Mouse (Mus musculus) heart, embryonic 14.5 days (tissue): Measurements from ENCODE around the gene Ryr3. TPM values are rescaled to one million over a fixed set of nuclear protein-coding genes. Genes with fewer than 3 reads are reported as not detected.

Experiments used
- ATAC-seq: fragments of 200-750 bp; cut with Nextera tagmentation; 2 replicates; pipeline ENCODE4 v1.8.0; 2017; ENCODE audit warnings: low read depth, moderate TSS enrichment; ENCODE audit not compliant: insufficient number of reproducible peaks, insufficient read depth, low FRiP score
- H3K27ac ChIP-seq, 2 experiments: fragments of 200-500 bp in 1 of 2; fragments of 300-500 bp in 1 of 2; sonication (generic) in 1 of 2; replicated peaks in 1 of 2; 2 replicates each; pipeline ENCODE4 v1.5.1; 2012 to 2014; ENCODE audit warnings: low read depth in 2 of 2, low read length in 2 of 2, control low read depth in 1 of 2, mild to moderate bottlenecking in 1 of 2, mixed read lengths in 1 of 2; ENCODE audit not compliant: control insufficient read depth in 1 of 2, insufficient read depth in 1 of 2
- H3K27me3 ChIP-seq: fragments of 300-500 bp; sonication (generic); 2 replicates; pipeline ENCODE4 v1.6.1; 2014; ENCODE audit warnings: mild to moderate bottlenecking, low read length, control low read depth; ENCODE audit not compliant: control insufficient read depth, insufficient read depth
- H3K36me3 ChIP-seq: fragments of 300-500 bp; sonication (generic); 2 replicates; pipeline ENCODE4 v1.6.1; 2014; ENCODE audit warnings: mild to moderate bottlenecking, control low read depth, low read length, mixed read lengths; ENCODE audit not compliant: control insufficient read depth, insufficient read depth
- H3K4me1 ChIP-seq, 2 experiments: fragments of 200-500 bp in 1 of 2; fragments of 300-500 bp in 1 of 2; sonication (generic) in 1 of 2; 2 replicates each; pipeline ENCODE4 v1.6.1; 2012 to 2014; ENCODE audit warnings: low read length in 2 of 2, control low read depth in 1 of 2, mixed read lengths in 1 of 2; ENCODE audit not compliant: control insufficient read depth in 2 of 2, insufficient read depth in 2 of 2
- H3K4me2 ChIP-seq: fragments of 300-500 bp; sonication (generic); 2 replicates; pipeline ENCODE4 v1.6.1; 2014; ENCODE audit warnings: mild to moderate bottlenecking, low read length
- H3K4me3 ChIP-seq, 2 experiments: fragments of 200-500 bp in 1 of 2; fragments of 300-500 bp in 1 of 2; sonication (generic) in 1 of 2; 2 replicates each; pipeline ENCODE4 v1.5.1; 2012 to 2014; ENCODE audit warnings: low read length in 2 of 2, mild to moderate bottlenecking in 2 of 2, control low read depth in 1 of 2, low read depth in 1 of 2, moderate library complexity in 1 of 2; ENCODE audit not compliant: control insufficient read depth in 1 of 2, insufficient read depth in 1 of 2
- H3K9ac ChIP-seq: fragments of 300-500 bp; sonication (generic); 2 replicates; pipeline ENCODE4 v1.6.1; 2014; ENCODE audit warnings: mild to moderate bottlenecking, low read length
- H3K9me3 ChIP-seq: fragments of 300-500 bp; sonication (generic); 2 replicates; pipeline ENCODE4 v1.6.1; 2016; ENCODE audit warnings: low read length, control low read depth; ENCODE audit not compliant: control insufficient read depth
- WGBS: fragments of 180-500 bp; shearing (Covaris S2); extraction: QIAGEN DNeasy Blood & Tissue Kit; methylation state at CpG from one replicate; pipeline ENCODE4 v1.1.7; 2014; 5-methylcytosine and 5-hydroxymethylcytosine counted together
- polyA plus RNA-seq: library from polyadenylated mRNA; unstranded; fragments of >200 nt; fragmentation: Nextera tagmentation; extraction: Ambion mirVana; gene quantifications from 2 replicates; pipeline ENCODE4 v1.2.1, GENCODE M21; 2014

The Ryr3 gene
- polyA plus RNA-seq, 1 experiment from 2014 or later: 6.6 TPM

- WGBS: 51% methylated on average over 5 of the region's 5 CpGs
- H3K4me1 ChIP-seq: no peaks in the 10 kb centered on the region; a peak in 1 of 4 replicates
- H3K27ac ChIP-seq: no peak overlapping the region
- H3K9ac ChIP-seq: no peak overlapping the region
- no peaks in the 10 kb centered on the region for H3K36me3 ChIP-seq
- no peak for ATAC-seq
- H3K4me2 ChIP-seq: peak overlapping the region; percentile 7; the same call in 1 of the 2 replicates
- H3K9me3 ChIP-seq: no peaks in the 10 kb centered on the region
- no peak overlapping the region for H3K4me3 ChIP-seq
- no peaks in the 10 kb centered on the region for H3K27me3 ChIP-seq
Observed at GRCm38 (mm10) chr2:113161494-113161893, 55.4 kb downstream of the Ryr3 start.

GRCm38 (mm10) chr2:113137766-113138165 lies 79.1 kb downstream of the Ryr3 start:
- WGBS: 70% methylated on average over 3 of the region's 3 CpGs
- no peak for ATAC-seq
- H3K27ac ChIP-seq: no peak overlapping the region
- H3K36me3 ChIP-seq: no peaks in the 10 kb centered on the region
- H3K27me3 ChIP-seq: no peaks in the 10 kb centered on the region
- no peaks in the 10 kb centered on the region for H3K9me3 ChIP-seq
- H3K4me3 ChIP-seq: no peak overlapping the region
- H3K4me1 ChIP-seq: no peaks in the 10 kb centered on the region
- no peak overlapping the region for H3K9ac ChIP-seq
- H3K4me2 ChIP-seq: no peak overlapping the region

GRCm38 (mm10) chr2:113123476-113123875 lies 93.4 kb downstream of the Ryr3 start:
- H3K9ac ChIP-seq: no peak overlapping the region
- ATAC-seq: no peak
- H3K4me2 ChIP-seq: no peak overlapping the region
- H3K27me3 ChIP-seq: no peaks in the 10 kb centered on the region
- H3K27ac ChIP-seq: no peak overlapping the region
- WGBS: 65% methylated on average over 1 of the region's 1 CpGs
- H3K36me3 ChIP-seq: no peaks in the 10 kb centered on the region
- no peak overlapping the region for H3K4me3 ChIP-seq
- no peaks in the 10 kb centered on the region for H3K4me1 ChIP-seq
- no peaks in the 10 kb centered on the region for H3K9me3 ChIP-seq

GRCm38 (mm10) chr2:113119080-113119479 lies 97.8 kb downstream of the Ryr3 start:
- H3K4me1 ChIP-seq: no peaks in the 10 kb centered on the region
- WGBS: 65% methylated on average over 1 of the region's 1 CpGs
- no peak overlapping the region for H3K4me3 ChIP-seq
- H3K27ac ChIP-seq: no peak overlapping the region
- H3K4me2 ChIP-seq: no peak overlapping the region
- no peaks in the 10 kb centered on the region for H3K27me3 ChIP-seq
- no peaks in the 10 kb centered on the region for H3K36me3 ChIP-seq
- no peaks in the 10 kb centered on the region for H3K9me3 ChIP-seq
- no peak overlapping the region for H3K9ac ChIP-seq
- no peak for ATAC-seq

DNA sequence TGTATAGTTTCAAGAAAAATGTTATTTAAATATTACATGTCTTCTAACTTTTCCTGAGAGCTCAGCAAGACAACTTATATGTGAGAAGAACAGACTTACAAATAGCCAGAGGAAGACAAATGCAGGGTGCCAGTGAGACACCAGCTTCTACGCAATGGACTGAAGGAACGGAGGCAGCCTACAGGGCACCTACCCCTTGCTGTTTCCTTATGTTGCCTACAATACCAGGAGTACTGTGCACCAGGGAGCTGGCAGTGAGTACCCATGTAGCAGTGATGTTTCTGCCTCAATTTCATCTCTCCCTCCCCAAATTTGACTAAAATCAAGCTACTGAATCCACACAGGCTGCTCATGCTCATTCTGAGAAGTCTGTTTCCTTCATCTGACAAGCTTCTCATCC lies 100.1 kb downstream of the Ryr3 start:
- Histone ChIP-seq H3K27ac (no peak overlapping the region), H3K4me1 (no peaks in the 10 kb centered on the region), H3K4me2 (no peak overlapping the region), H3K36me3 (no peaks in the 10 kb centered on the region), H3K27me3 (no peaks in the 10 kb centered on the region), H3K4me3 (no peak overlapping the region), H3K9me3 (no peaks in the 10 kb centered on the region), H3K9ac (no peak overlapping the region)
- 91% methylated on average over 2 of the region's 2 CpGs for WGBS
- ATAC-seq: no peak

GRCm38 (mm10) chr2:113115897-113116283 lies 101.0 kb downstream of the Ryr3 start:
- H3K36me3 ChIP-seq: no peaks in the 10 kb centered on the region
- no peaks in the 10 kb centered on the region for H3K4me1 ChIP-seq
- H3K4me3 ChIP-seq: no peak overlapping the region
- no peak overlapping the region for H3K27ac ChIP-seq
- 84% methylated on average over 4 of the region's 4 CpGs for WGBS
- H3K9me3 ChIP-seq: no peaks in the 10 kb centered on the region
- no peak overlapping the region for H3K4me2 ChIP-seq
- H3K27me3 ChIP-seq: no peaks in the 10 kb centered on the region
- ATAC-seq: no peak
- no peak overlapping the region for H3K9ac ChIP-seq

GRCm38 (mm10) chr2:113115248-113115896 lies 101.5 kb downstream of the Ryr3 start:
- ATAC-seq: no peak
- WGBS: 79% methylated on average over 4 of the region's 4 CpGs
- Histone ChIP-seq H3K9me3 (no peaks in the 10 kb centered on the region), H3K9ac (no peak overlapping the region), H3K27ac (no peak overlapping the region), H3K36me3 (no peaks in the 10 kb centered on the region), H3K27me3 (no peaks in the 10 kb centered on the region), H3K4me2 (no peak overlapping the region), H3K4me1 (no peaks in the 10 kb centered on the region), H3K4me3 (no peak overlapping the region)

GRCm38 (mm10) chr2:113104609-113105008 lies 112.3 kb downstream of the Ryr3 start:
- Histone ChIP-seq H3K4me2 (no peak overlapping the region), H3K27me3 (no peaks in the 10 kb centered on the region), H3K36me3 (no peaks in the 10 kb centered on the region), H3K27ac (no peak overlapping the region), H3K9me3 (no peaks in the 10 kb centered on the region), H3K9ac (no peak overlapping the region), H3K4me1 (no peaks in the 10 kb centered on the region), H3K4me3 (no peak overlapping the region)
- no peak for ATAC-seq
- WGBS: 82% methylated on average over 6 of the region's 6 CpGs
